Mouse (Mus musculus): ENCODE data around the gene Sf3a2.

The Sf3a2 gene

DNA sequence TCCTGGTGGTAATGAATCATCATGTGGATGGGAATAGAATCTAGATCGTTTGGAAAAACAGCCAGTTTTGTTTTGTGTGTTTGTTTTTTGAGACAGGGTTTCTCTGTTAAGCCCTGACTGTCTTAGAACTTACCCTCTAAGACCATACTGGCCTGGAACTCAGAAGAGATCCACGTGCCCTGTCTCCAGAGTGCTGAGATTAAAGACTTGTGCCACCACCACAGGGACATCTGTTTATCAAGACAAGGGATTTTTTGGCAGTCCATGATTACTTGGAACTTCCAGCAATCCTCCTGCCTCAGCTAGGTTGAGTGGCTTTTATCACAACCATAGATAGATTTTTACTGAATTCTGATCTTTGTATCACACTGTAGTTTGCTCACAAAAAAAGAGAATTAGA, 26.8 kb downstream of the Sf3a2 start:
- WGBS, result 57% methylated on average over 2 of the region's 2 CpGs

DNA sequence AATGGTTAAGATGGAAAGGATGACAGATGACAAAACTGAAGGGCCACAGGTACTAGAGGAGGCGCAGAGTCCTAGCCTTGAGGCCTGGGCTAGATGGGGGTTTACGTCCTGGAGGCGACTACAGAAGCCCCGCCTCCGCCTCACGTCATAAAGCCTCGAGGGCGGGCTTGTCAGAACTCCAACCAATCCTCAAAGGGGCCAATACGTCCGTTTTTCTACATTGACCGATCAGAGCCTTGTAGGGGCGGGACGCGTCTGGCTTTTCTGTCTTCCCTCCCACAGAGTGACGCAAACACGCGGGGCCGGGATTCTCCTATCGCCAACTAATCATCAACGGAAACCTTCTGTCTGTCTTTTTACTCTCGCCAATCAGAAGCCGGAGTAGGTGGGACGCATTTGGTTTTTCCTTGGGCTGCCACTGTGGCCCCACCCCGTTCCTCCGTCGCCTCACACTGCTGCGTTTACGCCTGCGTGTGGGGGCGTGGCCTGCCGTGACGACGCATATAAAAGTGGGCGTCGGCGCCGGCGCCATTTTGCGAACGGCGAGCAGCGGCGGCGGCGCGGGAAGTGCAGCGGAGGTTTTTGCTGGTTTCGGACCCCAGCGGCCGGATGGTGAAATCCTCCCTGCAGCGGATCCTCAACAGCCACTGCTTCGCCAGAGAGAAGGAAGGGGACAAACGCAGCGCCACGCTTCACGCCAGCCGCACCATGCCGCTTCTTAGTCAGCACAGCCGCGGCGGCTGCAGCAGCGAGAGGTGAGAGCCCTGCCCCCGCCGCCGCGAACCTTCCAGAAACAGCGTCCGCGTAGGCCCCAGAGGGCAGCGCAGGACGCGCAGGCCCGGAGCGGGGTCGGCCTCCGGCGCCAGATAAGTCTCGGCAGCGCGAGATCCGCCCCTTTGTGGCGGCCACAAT, 28.4 kb downstream of the Sf3a2 start, which contains the start of gene Oaz1:
Gene Oaz1, plus strand, starts transcription at position 506 of the 912 bp plus-strand sequence.
- WGBS, result under 1% methylated on average over 81 of the region's 82 CpGs

DNA sequence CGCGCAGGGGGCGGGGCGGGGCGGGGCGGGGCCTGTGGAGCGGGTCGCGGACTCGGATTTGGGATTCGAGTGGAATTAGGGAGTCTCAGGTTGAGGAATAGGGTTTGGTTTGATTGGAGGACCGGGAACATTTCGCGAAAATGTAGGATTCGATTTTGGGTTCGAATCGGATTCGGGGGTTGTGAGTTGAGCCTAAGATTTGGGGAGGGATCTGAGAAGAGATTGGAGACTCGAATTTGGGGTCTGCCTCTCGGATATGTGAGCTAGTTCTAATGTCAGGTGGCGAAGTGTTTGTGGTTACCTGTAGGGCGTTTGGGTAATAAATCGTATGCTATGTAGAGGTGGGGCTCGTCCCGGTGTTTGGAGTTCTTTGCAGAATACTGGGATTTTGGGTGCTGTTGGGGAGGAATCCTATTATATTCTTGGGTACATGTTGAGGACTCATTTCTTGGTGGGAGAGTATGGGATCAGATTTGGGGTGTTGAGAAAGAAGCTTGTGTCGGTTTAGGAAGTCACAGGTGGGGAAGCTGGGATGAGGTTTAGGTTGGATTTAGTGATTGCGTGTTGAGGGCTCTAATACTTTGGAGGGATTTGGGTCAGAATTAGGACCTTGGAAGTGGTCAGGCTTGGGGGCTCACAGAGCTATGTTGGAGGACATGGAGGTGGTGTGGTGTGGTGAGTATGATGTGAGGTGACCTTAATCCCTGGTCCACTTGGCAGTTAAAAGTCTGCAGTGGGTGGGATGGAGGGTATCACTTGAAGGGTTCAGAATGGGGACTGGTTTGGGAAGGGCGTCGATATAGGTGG, 29.3 kb downstream of the Sf3a2 start:
- WGBS, result 3% methylated on average over 29 of the region's 29 CpGs

DNA sequence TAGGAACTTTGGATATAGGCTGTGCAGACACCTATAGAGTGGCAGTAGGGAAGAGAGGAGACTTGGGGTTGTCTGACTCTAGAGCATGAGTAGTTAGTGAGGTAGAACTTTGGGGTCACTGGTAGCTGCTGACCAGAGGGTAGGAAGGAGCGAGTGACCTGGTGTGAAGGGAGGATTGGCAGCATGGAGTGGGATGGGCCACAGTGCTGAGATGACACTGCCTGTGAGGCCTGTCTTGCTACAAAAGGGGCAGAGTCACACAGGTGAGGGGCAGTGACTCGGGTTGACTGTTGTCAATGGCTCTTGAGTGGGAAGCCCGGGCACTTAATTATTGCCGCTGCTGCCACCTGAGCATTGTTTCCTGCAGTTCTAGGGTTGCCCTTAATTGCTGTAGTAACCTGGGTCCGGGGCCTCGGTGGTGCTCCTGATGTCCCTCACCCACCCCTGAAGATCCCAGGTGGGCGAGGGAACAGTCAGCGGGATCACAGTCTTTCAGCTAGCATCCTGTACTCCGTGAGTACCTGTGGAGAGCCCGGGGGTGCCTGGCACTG, 29.9 kb downstream of the Sf3a2 start:
- 46% methylated on average over 10 of the region's 10 CpGs for WGBS

DNA sequence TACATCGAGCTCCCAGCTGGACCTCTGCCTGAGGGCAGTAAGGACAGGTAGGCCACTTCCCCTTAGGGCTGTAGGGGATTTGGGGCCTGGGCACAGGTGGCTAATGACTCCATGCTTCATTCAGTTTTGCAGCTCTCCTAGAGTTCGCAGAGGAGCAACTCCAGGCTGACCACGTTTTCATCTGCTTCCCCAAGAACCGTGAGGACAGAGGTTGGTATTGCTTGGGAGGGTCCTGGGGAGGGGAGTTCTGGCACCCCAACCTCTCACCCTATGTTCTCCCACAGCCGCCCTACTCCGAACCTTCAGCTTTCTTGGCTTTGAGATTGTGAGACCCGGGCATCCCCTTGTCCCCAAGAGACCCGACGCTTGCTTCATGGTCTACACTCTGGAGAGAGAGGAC, 30.6 kb downstream of the Sf3a2 start:
- 59% methylated on average over 9 of the region's 9 CpGs for WGBS

DNA sequence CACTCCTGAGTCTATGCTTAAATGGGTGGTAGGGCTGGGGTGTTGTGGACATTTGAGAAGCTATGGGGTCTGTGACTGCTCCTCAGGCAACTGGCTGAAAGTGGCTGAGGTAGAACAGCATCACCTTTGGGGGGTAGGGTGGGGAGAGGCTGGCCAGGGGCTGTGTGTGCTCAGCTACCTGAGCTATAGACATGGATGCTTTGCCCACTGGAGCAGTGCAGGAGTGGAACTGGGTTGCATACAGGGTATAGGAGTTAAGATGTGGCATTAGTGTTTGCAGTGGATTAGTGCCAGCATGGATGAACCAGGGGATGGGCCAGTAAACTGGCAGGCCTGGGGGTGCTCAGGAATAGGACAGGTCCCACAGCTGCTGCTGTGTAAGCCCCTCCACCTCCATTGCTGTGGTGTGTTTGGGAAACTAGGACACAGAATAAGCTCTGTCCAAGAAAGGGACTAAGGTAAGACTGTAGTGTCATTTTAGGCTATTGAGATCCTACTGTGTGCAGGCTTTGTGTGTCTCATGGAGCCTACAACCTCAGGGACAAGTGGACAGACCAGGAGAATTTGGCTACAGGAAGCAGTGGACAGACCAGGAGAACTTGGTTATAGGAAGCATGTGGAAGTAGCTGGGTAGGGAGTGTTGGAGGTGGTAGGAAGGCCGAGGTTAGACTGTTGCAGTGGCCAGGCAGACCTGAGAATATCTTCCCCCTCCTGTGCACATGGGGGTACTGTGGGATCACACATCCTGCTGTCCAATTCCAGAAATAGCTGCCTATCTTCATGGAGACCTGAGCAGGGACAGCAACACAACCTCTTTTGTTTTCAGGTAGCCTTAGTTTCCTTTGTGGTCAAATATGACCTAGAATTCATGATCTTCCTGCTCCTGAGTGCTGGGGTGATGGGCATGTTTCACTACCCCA, 31.6 kb downstream of the Sf3a2 start:
- 17% methylated on average over 1 of the region's 1 CpGs for WGBS

DNA sequence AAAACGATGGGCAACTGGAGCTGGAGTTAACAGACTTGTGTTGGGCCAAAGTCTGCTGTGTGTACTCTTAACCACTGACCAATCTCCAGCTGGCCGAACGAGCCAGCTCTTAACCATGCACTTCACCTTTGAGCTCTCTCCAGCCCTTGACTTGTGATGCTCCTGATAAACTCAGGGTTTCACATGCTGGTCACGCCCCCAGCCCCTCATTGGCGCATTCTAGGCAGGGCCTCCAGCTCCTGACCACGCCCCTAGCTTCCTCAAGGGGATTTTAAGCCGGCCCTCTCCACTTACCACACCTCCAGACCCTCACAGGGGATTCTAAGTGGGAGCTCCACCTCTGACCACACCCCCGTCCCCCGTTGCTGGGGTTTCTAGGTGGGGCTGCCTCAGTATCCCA, 33.1 kb downstream of the Sf3a2 start:
- 23% methylated on average over 9 of the region's 9 CpGs for WGBS

DNA sequence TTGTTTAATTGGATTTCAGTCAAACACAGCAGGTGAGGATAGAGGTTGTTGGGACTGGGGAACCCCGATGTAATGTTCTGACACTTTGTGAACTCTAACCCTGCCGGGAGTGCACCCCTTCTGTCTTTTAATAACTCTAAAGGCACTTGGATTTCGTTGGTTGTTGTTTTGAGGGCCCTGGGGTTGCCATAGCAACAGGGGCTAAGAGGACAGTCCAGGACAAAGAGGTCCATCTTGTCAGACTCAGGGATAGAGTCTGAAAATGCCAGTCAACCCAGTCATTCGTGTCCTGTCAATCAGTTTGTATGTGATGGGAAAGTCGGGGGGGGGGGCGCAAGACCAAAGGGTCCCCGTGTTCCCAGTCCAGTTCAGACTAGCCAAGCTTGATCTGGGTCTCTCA, 34.8 kb downstream of the Sf3a2 start:
- WGBS, result 66% methylated on average over 7 of the region's 7 CpGs

DNA sequence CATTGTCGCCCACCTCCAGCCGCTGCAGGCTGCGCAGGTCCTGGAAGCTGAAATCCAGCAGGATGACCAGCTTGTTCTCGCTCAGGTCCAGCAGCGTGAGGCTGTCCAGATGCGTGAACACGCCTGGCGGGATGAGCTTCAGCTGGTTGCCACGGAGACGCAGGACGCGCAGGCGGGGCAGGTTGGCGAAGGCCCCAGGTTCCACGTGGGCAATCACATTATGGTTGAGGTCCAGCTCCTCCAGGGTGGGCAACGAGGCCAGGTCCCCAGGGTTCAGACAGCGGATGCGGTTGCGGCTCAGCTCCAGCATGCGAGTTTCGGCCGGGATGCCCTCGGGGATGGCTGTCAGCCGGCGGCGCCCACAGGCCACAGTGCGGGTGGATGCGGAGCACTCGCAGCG, 37.6 kb downstream of the Sf3a2 start:
- 68% methylated on average over 30 of the region's 30 CpGs for WGBS

DNA sequence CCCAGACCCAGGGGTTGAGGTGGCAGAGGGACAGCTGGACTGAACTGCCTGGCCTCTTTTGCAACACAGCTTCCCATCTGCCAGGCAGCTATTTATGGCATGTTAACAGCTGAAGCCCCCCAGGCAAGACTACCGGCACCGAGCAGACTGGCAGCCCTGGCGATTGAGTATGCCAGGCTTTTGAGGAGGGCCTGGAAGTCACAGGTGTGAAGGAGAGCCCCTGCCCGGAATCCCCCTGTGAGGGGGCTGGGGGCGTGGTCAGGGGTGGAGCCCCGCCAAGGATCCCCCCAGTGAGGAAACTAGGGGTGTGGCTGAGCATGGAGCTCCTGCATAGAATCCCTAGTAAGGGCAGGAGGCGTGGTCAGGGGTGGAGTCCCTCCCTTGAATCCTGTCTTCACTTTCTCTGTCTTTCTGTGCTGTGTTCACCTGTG, 39.0 kb downstream of the Sf3a2 start:
- WGBS, result 35% methylated on average over 7 of the region's 7 CpGs

DNA sequence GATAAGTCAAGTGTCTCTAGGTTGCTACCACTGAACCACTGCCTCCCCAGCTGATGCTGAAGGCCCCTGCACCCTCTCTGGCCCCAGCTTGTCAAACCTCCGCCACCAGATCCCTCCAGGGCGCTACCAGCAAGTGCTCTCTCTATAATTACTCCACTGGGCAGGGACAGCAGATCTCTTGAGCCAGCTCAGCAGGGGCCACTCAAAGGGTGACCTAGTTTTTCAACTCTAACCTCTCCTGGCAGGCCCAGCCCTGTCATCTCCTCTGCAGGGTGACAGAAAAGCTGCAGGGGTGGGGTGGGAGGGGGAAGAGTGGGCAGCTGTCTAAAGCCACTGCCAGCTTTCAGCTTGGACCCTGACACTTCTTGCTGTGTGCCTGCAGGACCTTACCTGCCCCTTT, 39.8 kb downstream of the Sf3a2 start:
- WGBS, result 72% methylated on average over 2 of the region's 2 CpGs

DNA sequence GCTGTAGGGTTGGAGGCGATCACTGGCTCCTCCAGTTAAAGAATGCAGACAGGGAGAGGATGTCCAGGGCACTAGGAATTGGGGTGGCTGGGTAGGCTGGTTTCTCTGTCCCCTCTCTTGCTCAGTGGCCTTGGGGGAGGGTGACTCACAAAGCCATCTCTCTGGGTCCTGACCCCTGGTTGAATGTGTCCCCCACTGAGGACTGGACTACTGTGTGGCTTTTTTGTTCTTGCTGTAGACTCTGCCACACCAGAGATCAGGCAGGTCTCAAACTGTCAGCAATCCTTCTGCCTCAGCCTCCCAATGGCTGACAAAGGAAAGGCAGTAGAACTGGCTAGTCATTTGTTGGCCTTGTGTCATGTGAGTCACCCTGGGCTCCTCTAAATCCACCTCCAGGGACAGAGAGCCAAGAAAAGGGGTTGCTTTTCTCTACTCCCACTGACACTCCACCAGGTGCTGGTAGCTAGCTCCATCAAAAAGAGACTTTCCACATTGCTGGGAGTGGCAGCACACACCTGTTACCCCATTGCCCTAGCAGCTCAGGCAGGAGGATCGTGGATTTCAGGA, 40.4 kb downstream of the Sf3a2 start:
- WGBS, result 76% methylated on average over 2 of the region's 2 CpGs

DNA sequence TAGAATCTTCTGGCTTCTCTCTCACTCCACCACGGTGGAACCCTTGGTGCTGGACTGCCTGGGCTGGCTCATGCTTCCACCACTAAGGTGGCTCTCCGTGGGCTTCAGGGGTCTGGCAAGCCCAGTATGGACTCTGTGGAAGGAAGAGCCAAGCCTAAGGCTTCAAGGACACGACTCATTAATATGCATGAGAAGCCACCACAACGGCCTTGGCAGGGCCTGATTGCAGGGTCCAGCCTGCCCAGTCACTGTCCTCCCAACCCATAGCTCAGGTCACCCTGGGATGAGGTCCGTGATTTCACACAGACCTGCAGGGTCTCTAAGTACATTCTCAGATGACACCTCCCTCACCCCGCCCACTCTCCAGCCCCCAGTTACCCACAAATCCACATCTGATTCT, 41.9 kb downstream of the Sf3a2 start:
- WGBS, result 63% methylated on average over 6 of the region's 6 CpGs

DNA sequence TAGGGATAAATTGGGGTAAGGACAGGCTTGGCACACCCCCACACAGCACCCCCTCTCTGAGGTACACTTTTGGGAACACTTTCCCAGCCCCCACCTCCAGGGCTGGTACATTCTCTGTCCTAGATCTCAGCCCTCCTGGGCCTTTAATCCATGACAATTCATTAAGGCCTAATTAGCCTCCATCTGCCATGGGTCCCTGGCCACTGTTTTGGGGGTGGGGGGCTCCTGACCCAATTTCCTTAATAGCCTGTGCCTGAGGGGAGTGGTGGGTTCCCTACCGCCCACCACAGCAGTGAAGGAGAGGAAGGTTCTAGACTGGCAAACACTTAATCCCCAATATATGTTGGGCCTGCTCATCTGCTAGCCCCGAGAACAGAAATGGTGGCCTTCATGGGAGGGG, 43.7 kb downstream of the Sf3a2 start:
- 68% methylated on average over 2 of the region's 2 CpGs for WGBS

DNA sequence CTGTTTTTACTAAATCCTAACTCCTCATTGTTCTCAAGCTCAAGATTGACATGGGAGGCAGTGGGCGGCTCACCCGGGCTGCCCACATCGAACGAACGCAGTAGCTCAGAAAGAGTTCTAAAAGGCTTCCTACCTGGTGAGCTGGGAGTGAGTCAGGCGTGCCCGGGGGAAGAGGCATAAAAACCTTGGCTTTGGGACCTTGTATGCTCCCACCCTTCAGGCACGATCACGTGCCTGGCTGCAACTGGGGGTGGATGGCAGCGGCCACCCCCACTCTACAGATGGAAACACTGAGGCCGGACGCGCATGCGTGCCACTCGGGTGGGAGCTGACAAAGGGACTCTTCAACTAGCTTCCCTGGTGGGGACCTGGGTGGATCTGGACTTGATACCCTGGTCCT, 44.3 kb downstream of the Sf3a2 start:
- WGBS, result 58% methylated on average over 15 of the region's 15 CpGs

DNA sequence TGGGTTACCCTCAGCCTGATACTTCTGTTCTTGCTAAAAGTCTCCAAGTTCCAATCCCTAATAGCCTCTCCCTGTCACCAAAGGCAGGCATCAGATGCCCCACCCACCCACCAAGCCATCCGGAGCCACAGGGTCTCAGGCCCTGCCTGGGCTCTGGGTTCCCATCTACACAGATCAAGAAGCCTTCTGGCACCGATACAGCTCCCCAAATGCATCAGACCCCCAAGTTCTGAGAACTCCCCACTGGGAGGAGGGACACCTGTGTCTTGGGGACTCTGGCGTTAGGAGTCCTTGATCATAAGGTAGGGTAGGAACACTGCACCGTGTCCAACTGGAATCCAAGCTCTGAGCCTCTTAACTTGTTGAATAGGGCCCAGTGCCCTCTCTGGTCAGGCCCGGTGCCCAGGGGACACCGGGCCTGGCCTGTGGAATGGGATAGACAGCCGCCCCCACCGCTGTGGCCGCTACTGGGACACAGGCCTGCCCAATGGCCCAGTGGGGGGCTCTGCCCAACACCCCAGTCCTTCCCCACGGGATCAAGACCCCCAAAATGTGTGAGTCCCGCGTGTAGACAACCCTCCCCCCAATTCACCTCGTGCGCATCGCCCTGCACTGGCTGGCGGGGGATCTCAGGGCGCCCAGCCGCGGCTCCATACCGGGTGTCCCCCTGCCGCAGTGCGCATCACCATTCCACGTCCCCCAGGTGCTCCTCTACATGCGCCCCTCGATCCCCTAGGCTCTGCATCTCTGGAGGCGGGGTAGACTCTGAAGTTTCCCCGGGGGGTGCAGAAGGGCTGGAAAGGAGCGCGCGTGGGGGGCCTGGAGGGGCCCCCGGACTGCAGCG, 45.3 kb downstream of the Sf3a2 start:
- 4% methylated on average over 27 of the region's 32 CpGs for WGBS

DNA sequence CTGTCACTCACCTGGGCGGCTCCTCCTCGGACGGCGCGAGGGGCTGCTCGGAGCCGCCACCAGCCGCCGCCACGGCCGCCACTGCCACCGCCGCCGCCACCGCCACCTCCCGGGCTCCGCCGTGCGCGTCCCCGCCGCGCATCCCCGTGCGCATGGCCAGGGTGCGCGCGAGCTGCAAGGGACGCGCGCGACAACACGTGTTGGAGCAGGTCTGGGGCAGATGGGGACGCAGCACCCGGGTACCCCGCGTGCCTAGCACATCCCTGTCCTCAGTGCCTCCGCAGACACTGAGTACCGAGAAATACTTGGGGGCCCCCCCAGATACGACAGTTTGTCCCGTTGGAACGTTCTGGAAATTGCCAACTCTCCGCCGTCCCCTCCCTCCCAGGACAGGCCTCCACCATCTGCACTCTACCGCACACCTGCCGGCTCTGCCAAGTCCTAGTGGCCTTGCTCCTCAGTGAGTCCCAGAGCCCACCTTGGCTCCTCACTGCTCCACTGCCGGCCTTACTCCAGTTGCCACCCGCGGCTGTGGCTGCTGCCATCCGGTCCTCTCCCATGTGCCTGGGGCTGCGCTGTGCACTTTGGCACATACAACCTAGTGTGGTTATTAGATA, 46.0 kb downstream of the Sf3a2 start, which contains the start of gene Lingo3:
Gene Lingo3, minus strand, starts transcription at position 109 of the 617 bp plus-strand sequence.
- WGBS, result 2% methylated on average over 48 of the region's 51 CpGs

DNA sequence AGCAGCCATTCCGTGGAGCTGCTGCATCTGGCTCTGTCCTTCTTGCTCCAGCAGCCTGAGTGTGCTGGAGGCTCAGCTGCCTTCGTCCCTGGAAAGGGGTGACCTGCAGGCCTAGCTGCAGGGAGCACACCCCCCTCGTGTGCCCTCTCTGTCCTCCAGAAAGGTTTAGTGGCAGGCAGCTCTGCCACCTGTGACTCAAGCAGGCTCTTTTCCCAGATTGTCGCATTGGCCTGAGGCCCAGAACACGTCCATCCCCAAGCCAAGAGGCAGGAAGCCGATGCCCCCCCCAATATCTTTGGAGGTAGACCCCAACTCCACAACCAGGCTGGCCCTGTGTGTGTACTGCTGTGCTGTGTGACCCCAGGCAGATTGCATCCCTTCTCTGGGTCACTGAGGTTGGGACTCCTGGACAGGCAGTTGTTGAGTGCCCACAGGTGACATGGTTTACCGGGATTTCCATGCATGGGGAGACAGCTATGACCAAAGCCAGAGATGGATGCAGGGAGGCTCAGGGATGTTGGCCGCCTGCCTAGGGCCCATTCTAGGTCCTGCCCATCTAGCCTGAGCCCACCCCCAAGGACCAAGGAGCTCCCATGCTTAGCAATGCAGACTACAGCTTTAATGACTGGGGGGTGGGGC, 47.2 kb downstream of the Sf3a2 start:
- 44% methylated on average over 8 of the region's 8 CpGs for WGBS

DNA sequence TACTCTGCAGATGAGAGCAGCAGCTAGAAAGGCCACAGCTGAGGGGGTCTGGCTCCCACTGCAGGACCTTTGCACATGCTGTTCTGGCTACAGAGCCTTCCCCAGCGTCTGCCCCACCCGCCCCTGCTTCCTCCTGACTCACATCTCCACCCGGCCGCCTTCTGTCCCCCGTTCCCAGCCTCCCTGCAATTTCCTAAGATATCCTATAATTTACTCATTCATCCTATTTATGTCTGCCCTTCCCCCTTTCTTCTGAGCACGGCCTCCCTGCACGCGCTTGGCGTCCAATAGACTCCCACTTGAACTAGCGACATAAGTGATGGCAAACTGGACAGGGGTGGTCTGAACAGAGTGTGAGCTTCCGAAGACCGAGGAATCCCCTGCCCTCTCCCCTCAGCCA, 47.7 kb downstream of the Sf3a2 start:
- WGBS, result 36% methylated on average over 12 of the region's 12 CpGs

All from cerebral cortex, adult 2 months (tissue).